Mouse (Mus musculus): ENCODE data around the gene Stx6.

DNA sequence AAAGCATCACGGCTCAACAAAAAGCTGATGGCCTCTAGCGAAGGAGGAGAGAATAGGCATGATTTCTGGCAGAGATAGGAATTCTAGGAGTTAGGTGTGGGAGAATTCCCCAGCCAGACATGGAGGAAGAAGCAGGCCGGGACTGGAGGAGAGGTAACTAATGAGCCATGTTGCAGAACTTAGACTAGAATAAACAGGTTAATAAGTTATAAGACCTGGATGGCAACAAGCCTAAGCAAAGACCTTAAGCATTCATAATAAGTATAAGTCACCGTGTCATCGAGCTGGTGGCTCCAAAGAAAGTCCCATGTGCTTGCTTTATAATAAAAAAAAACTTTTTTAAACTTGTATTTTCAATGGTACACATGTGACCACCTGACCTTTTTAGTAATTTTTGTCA is 7.7 kb upstream of the Stx6 start:
- TF ChIP-seq CTCF (IDR thresholded peaks at IDR 0.05): no peak
- TF ChIP-seq EP300 (IDR thresholded peaks at IDR 0.05; ENCODE audit: insufficient read depth, low read depth, low read length): no peak

Measured in heart, adult 2 months (tissue).